Mouse (Mus musculus): Measurements from ENCODE around the gene Teddm3.
"Not testable (repeated sequence)": the region's sequence is repeated elsewhere in the genome, so short reads cannot be mapped to it uniquely, and the experiment has no call there.

Gene Teddm3

DNA sequence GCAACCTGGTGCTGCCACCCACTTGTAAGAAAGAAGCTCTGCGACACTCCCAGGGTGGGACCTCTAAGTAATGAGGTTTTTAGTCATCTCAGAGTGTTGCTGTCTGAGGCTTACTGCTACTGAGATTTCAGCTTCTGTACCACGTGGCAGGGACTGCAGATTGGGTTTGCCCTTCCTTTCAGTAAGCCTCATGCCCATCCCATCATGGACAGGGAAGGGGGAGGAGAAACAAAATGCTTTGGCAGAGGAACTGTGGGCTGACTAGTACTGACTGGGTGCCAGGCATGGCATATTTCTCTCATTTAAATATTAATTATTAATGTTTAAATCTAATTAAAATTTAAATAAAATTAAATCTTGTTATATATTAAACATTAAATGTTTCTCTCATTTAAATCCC, at the start of gene Teddm3:
Teddm3 (minus strand) TSS at position 101 of the 400 bp plus-strand sequence.
- not testable (repeated sequence) for DNase-seq

DNA sequence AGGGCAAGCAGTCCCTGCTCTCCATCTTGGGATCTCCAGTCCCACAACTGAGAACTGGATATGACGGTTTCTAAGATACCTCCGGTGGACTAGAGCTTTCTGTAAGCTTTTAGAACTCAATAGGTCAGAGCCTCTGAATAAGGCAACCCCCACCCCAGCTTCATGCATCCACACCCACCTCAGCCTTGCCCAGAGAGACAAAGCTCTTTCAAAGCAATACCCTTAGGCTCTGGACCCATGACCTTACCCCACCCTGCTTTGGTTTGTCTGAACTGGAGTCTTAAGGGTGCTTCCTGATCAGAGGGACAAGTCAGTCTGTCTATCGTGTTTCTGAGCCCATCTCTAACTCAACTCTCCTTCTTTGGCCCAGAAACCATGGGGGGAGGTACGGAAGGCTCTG, 48.9 kb upstream of the Teddm3 start:
- no peak for DNase-seq

DNA sequence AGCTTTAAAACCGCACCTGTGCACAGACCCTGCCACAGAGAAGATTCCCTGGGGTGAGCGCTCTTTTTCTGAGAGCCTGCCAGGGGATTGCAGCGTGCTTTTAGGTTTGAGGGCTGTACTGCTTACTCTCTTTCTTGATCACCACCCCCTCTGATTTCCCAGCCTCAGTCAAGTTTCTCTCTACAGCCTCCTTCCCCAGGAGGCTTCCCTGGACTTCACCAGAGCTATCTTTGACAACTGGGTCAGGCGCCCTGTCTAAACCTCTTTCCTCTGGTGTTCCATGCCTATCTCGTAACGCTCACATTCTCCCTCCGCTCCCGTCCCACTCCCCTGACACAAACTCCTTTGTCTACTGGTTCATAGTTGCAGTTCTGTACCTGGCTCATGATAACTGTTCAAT, 45.6 kb upstream of the Teddm3 start:
- no peak for DNase-seq

DNA sequence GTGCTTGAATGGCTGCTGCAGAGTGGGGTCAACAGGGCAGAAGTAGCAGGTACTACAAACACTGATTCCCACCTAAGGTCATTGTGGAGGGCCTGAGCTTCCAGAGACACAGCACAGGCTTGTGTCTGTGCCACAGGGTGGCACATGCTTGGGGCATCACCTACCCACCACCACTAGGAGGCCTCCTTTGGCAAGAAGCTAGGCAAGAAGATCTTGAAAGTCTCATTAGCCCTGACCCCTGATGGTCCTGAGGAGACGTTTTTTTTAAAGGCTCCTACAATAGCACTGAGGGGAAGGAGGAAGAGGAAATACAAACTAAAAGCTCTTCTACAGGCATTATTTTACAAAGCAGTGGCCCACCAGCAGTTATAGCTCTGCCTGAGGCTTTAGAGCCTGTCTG, 44.7 kb upstream of the Teddm3 start:
- DNase-seq = no peak

DNA sequence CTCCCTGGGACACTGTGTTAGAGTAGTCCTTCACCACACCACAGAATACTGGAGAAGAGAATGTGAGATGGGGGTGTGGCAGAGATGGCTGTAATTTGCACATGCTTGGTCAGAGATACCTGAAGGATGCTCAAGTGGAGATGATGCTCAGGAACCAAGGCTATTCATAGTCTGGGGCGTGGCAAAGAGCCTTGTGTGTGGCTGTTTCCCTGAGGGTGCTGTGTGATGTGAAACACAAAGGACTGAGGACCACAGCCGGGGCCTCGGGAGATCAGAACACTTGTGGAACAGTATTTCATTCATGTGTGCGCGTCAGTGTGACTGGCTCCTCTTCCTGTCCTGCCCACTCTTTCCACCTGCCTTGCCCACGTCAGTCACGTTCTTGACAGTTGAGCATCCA, 44.2 kb upstream of the Teddm3 start:
- DNase-seq = no peak

DNA sequence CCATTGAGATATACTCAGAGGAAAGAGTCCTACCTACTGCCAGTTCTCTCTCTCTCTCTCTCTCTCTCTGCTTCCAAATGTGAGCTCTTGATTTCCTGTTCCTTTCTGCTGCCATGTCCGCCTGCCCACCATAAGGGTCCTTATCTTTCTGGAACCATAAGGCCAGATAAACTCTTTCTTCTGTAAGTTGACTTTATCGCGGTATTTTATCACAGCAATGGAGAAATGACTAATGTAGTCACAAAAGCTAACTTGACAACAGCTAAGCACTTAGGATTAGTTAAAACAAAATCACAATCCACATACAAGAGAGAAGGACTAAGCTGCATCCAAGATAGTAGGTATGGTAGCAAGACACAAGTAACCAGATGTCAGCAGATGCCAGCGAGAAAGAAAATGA, 43.7 kb upstream of the Teddm3 start:
- no peak for DNase-seq

DNA sequence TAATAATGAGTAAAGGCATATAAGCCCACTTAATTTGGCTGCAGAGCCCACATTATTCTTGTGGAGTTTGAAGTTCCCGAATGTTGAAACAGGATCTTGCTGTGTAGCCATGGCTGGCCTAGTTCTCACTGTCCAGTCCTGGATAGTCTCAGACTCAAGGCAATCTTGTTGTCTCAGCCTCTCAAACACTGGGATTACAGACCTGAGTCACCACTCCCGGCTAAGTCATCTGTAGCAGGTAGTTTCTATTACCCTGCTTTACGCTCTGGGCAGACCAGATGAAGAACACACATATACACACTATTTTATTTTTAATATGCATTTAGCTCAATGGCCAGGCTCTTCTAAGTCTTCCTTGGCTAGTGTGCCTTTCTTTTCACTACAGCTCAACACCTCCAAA, 42.8 kb upstream of the Teddm3 start:
- DNase-seq = no peak

DNA sequence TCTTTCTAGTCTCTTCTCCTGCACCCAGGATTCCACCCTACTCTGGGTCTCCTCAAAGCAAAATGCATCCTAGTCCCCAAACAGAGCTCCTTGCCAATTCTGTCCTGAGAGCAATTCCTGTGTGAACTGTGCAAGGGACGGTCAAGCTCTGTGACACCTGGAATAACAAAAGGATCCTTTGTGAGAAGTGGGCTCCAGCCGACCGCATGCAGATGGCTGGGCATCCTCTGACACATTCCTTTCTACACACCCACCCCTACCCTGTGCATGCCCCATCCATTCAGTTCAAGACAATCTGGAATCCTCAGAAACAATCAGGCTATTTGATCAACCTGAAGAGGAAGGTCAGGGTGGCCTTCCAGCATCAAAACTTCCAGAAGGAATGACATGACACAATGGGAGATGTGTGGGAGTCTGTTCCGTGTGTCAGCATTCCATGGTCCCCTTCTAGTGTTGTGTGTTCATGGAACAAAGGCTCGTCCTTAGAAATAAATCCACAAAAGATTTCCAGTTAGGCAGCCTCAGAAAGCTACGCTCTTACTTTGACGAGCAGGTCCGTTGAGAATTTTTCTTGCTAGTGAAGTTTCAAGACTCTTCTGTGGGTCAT, 41.6 kb upstream of the Teddm3 start:
- no peak for DNase-seq

DNA sequence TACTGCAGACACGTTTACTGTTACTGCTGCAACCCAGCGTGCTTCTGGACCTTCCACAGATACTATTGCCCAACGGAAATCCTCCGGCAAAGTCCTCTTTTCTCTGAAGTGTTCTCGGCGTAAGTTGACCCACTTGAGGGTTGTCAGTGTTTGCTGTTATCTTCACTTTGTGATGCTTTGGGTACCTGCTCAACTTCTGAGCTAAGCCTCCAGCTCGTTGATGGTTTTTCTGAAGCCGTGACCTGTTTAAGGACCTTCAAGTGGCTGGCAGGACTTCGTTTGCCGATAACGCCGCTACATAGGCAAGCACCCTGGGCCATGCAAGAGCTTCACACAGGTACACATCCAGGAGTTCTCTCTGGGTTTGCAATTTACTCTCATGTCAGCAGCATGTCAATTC, 40.4 kb upstream of the Teddm3 start:
- DNase-seq = no peak

DNA sequence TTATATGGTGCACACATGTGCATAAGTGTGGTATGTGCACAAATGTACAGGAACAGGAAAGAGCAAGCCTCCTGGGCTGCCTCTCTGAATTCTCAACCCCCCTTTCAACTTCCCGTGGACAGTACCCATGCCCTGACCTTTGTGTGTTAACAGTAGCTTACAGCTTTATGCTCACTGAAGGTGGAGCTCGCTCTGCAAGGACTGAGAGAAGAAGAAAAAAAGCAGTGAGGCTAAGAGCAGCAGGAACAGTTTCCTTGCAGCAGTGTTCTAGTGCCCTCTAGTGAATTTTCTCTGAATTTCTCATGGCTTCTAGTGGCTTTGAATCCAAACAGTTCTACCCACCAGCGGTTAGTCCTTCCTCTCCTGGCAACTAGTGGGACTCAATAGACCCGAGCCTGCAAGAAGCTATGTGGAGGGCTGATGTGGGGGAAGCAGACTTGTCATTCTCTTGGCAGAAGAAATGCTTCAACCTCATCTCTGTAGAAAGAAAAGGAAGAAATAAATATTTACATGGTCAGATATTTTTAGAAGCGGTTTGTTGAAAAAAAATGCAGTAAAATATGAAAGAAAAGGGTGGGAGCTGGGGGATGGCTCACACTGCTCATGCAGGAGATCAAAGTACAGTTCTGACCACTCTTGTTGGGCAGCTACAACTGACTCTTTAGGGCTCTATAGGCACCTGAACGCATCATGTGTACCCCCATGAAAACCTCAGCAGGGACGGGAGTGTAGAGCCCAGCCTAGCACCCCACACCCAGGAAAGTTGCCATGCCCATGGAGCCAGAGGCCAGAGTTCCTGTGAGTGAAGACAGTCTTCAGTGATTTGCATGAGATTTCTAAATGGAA, 38.9 kb upstream of the Teddm3 start:
- peak; percentile 74 for DNase-seq

DNA sequence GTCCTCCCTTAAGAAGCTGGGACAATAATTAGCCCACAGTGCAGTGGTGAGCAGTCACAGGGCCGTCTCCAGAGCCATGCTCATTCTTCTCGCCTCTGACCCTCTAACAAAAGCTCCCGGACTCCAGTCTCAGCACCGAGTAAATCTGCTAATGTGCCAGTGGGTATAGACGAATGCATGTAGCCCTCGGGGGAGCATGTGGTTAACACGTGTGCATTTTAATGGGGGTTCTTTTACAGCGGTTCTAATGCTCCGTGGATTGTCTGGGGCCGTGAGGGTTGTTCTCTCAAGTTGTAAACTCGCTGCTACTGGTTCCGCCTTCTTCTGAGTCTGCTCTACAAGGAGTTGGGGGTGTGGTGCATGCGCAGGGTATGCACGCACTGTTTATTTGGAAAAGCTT, 37.8 kb upstream of the Teddm3 start:
- no peak for DNase-seq

DNA sequence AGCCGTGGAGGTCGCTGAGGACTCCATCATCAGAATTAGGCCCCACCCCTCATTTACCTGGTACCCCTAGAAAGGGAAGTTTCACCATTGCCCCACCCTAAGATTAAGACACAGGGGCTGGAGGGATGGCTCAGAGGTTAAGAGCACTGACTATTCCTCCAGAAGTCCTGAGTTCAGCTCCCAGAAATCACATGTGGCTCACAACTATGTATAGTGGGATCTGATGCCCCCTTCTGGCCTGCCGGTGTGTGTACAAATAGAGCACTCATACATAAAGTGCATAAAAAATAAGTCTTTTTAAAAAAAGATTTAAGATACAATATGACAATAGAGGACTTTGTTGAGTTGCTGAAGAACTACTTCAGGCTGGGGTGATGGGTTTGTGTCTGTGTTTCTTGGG, 34.5 kb upstream of the Teddm3 start:
- no peak for DNase-seq

DNA sequence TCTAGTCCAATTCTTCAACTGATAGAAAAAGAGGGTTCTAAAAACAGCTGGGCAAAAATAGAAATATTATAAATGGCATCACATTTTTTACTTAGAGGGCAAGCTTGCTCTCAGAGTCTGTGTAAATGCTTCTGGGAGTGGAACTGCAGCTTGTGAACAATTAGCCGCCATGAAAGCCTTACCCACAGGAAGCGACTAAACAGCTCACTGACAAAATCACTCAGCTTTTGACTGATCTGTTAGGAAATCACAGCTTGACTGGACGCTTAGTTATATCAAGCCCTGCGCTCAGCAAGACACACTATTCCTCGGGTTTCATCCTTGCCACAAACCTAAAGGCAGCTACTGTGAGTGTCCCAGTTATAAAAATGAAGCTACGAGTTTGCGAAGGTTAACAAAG, 33.8 kb upstream of the Teddm3 start:
- DNase-seq = no peak

DNA sequence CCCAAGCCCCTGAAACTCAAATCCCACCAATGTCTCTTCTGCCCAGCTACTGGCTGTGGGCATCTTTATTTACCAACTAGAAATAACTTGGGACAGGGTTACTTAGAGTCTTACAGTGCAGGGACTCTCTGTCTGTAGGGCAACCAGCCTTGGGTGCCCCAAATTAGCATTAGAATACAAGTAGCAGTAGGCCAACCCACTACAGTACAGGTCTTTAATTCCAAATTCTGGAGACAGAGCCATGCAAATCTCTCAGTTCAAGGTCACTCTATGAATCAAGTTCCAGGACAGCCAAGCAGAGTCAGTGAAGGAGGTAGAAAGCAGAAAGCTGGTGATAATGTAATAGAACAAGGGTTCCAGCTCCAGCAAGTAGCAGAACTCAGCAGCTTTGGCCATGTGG, 30.9 kb upstream of the Teddm3 start:
- no peak for DNase-seq

DNA sequence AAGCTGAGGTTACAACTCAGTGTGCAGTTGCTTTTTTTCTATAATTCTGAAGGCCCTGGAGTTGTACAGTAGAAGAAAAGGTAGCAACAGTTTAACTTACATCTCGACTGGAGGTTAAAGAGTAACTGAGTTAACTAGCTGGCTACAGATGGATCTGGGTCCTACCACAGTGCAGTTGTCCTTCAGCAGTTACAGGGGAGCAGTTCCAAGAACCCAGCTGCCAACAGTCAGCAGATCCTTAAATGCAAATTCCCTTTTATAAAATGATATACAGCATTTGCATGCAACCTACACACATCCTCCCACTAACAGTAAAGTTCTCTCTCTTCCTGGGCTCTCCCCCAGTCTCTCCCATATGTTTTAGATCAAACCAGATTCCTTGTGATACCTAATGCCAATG, 28.3 kb upstream of the Teddm3 start:
- DNase-seq = peak; percentile 45

DNA sequence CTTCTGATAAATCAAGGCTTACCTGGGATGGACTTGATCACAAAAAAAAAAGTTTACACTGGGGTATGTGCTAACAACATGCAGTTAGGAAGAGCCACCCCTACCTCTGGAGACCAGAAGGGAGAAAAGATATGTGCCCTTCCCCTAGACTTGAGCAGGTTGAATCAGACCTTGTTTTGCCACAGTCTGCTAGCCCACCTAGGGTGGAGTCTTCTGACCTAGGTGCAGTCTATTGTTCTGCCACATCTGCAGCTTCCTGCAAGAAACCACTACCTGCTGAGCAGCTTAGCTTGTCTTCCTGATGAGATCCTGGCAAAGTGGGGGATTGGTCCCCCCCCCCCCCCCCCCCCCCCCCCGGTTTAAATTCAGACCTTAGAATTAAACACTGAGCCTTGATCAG, 21.4 kb upstream of the Teddm3 start:
- no peak for DNase-seq

DNA sequence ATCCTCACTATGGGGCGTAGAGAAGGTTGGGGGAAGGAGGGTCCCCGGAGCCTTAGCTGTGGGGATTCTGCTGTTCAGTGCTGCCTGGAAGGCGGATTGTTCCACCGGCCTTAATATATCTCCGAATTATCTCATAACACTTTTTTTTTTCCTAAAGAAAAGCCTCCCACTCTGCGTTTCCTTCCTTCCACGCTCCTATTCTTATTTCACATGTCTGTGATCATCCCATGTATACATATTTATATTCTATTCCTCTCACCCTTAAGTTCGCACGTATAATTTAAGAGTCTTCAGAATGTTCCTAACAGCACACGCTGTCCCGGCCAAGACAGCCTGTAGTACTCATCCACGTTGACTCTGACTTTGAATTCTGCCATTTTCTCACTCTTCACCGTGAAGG, 14.9 kb upstream of the Teddm3 start:
- DNase-seq = no peak

DNA sequence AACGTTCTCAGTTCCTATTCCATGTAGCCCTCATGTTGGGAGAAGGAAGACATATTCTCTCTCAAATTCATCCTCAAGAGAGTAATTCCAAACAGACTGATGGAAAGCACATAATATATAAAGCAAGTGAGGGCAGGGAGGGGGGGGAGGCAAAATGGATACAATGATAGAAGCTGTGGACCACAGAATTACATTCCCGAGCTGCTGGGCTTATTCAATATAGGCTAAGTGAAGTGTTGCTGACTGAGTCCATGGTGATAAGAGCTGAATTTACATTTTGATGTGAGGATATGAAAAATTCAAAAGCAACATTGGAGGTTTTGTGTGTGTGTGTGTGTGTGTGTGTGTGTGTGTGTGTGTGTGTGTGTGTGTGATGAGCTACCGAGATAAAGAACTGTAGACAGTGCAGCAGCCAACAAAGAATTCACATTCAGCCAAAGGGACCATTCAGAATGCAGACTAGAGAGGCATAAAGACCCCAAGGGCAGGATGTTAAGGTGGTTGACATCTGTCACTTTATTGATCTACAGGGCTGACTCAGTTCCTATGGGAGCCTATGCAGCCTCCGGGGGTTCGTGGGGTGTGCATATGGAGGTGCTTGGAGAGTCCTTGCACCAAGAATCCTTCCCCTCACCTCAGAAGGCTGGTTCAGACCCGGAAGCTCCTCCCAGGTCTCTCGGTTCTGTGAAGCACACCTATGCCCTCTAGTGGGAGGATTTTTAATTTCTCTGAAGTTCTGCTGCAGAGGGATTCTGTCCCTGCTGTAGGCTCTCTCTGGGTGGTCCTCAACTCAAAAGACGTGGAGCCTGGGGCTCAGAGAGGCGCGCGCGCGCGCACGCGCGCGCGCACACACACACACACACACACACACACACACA, 11.8 kb upstream of the Teddm3 start:
- DNase-seq = not testable (repeated sequence)

DNA sequence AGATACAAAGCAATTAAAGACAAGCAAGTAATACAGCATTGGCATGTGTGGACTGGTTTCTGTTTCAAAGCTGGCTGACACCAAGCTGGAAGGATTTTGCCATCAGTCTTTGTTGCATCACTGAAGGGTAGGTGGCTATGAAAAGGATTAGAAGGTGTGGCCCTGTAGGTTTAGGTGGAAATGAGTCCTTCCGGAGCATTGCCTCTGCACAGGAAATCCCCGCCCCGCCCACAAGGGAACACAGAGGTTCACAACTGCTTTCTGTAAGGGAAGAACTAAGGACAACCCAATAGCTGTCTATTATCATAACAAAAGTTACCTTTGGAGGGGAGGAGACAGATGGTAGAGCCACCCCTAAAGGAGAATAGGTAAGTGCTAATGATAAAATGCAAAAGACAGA, 9.6 kb upstream of the Teddm3 start:
- DNase-seq = not testable (repeated sequence)

DNA sequence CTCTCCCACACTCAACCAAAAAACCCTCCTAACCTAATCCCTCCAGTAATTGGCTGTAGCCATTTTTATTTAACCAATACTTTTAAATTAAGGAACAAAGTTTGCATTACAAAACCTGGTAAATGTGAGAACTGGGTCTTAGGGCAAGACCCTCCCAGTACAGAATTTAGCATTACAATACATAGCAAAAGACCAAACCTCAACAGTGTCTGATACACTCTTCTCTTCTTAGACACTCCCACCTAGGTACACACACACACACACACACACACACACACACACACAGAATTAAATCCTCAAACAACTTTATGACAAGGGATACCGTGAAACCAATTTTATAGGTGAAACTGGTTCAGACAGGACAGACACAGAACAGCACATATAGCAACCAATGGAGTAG, 5.4 kb upstream of the Teddm3 start:
- DNase-seq = not testable (repeated sequence)

DNA sequence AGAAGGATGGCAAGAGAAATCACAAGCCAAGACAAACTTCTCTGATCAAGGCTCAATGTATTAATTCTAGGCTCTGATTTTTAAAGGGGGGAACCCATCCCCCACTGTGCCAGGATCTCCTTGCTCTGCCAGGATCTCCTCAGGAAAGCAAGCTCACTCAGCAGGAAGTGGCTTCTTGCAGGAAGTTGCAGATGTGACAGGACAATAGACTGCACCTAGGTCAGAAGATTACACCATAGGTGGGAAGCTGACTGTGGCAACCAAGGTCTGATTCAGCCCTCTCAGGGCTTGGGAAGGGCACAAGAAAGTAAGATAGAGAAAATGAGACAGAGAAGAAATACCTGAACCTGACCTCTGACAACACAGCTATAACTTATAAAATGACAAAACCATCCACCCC, 2.5 kb upstream of the Teddm3 start:
- peak; percentile 2 for DNase-seq

DNA sequence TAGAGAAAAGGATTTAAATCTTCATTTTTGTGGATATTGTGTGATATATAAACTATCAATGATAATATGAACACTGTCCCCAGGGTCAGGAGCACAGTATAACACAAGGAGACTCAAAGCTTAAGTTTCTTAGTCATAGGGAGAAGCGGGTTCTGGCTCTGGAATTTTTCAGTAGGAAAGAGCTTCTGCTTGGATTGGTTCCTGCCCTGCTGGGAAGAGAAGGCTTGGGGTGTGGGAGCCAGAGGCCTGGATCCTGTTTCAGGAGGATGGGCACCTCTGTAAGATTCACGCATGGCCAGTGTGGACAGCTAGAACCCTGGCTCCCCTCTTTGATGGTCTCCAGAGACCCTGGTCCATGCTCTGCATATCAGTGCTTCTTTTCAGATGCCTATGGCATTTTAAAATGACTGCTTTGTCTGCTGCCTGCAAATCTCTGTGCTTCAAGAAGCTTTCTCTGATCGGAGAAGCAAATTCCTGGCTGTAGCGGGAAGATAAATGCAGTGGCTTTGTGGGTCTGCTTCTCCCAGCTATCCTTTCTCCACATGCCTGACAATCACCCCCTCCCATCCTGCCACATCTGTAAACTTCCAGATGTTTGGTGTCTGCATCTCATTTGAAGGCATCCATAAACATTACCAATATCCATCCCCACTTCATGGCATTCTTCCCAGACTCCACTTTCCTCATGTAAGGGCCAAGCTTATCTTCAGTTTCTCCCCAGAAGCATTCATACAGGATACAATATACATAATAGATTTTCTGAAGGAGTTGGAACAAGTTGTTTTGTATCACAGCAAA, 2.0 kb downstream of the Teddm3 start:
- DNase-seq = peak; percentile 2

DNA sequence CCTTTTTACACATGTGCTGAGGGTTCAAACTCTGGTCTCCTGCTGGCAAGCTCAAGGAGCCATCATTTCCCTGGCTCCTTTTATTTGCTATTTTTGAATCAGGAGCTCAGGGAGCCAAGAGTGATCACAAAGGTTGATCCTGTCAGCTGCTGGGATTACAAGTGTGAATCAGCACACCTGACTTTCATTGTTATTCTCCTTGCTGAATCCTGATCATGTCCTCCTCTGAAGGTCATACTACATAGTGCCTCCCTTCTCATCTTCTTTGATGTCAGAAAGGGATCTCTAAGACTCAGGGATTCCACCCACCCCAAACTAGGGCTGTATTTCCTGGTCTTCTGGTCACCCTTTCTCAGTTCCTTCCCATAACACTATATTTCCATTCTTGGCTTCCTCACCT, 3.9 kb downstream of the Teddm3 start:
- DNase-seq = no peak

Data from kidney, postnatal 14 days (tissue).